Mouse (Mus musculus) right cerebral cortex, adult 18-20 months (tissue): ENCODE data around the gene Fryl.
A peak's percentile ranks its signal among the peaks of the same experiment; 100 is the strongest.
"Not testable (repeated sequence)": the region's sequence is repeated elsewhere in the genome, so short reads cannot be mapped to it uniquely, and the experiment has no call there.

ENCODE experiments used
- DNase-seq: peaks from one replicate; pipeline ENCODE4 v3.0.0; 2022; ENCODE audit warnings: mixed read lengths

Gene Fryl

DNA sequence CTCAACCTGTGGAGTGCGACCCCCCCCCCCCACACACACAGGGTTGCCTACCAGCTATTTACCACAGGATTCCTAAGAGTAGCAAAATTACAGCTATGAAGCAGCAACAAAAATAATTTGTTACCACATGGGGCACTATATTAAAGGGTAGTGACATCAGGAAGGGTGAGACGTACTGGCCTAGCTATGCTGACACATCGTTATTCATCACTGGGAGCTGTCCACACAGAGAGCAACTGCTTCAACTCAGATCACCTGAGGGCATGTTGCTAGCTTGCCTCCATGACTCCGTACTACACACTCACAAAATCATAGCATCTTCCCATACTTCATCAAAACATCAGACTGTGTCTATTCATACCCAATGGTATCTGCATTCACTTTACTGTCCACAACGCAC, 176.6 kb downstream of the Fryl start:
- no peak for DNase-seq

DNA sequence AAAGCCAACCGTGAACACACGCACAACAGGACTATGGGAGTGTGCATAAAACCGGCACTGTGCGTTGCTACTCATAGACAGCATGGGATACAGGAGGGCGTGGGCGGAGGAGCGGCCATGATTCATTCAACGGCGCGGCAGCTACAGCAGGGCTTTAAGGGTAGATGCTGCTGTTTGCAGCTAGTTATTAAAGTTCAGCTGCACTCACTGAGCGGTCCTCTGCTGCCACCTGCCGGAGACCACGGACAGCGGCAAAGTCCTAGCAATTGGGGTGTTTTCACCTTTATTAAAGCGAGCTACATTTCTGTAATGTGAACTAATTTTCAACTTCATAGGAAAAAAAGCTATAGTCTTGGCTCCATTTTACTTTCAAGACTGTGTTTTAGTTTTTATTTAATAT, 185.1 kb downstream of the Fryl start:
- peak; percentile 84 for DNase-seq

DNA sequence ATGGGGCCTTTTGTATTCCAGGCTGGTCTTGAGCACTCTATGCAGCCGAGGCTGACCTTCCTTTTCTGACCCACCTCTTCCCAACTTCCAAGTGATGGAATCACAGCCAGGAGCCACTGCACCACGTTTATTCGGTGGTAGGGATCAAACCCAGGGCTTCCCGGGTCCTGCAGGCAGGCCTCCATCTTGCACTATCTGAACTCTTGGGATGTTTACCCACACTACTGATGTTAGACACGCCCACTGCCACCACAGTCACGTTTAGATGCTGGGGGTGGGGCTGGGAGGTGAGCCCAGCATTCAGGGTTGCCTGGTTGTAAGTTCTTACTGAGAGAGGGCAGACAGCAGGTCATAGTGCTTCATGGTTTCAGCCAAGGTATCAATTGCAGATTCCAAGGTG, 189.5 kb downstream of the Fryl start:
- DNase-seq: no peak

DNA sequence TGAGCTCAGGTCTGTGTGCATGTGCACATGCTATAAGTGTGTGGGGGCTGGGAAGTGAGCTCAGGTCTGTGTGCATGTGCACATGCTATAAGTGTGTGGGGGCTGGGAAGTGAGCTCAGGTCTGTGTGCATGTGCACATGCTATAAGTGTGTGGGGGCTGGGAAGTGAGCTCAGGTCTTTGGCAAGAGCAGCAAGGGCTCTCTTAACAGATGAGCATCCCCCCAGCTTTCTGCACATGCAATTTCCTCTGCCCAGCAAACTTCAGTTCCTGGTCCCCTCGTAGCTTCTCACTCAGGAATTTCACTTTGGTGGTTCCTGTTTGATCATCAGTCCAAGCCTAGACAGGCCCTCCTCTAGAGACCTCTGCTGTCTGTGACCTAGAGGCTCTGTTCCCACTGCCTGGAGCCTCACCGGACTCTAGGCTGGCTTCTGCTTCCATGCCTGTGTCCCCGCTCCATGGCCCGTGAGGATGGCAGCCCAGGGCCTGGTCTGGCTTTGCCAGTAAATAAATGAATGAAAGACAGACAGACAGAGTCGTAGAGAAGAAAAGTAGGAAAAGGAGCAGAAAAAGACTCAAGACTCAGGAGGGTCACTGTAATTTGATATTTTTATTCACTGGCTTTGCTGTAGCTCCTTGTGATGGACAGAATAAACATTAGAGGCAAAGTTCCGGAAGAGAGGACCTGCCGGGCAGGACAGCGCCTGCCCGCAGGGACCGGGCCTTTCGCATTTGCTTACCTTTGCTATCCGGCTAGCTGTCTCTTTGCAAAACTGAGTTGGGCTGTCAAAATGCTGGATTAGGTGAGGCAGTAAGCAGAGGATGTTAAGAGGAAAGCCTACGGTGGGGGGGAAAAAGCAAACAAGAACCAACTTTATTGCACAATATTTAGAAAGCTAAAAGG, 192.4 kb downstream of the Fryl start:
- no peak for DNase-seq

DNA sequence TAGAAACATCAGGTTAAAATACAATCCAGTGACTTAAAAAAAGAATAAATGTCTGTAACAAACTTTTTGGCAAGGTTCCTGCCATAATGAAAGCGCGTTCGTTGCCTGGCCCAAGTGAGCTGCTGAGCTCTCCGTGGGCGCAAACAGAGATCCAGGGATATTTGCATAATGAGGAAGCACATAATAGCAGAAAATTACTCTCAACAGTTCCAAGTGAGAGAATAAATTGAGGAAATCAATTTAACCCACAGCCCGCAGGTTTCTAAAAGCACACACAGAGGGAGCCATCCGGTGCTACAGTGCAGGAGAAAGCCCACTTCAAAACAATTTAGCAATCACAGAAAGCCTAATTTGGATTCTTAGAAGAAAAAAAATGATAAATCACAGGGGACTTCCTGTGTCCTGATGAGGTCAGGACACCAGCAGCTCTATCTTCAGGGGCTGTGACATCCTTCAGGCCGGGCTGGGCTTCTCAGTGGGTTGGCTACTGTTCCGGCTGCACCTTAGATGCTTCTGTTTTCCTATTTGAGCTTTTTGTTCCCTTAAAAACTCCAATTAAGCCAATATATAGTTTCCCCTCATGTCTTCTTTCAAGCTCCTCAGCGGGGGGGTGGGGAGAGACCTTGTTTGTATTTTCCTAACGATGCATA, 194.8 kb downstream of the Fryl start:
- DNase-seq: peak; percentile 46

DNA sequence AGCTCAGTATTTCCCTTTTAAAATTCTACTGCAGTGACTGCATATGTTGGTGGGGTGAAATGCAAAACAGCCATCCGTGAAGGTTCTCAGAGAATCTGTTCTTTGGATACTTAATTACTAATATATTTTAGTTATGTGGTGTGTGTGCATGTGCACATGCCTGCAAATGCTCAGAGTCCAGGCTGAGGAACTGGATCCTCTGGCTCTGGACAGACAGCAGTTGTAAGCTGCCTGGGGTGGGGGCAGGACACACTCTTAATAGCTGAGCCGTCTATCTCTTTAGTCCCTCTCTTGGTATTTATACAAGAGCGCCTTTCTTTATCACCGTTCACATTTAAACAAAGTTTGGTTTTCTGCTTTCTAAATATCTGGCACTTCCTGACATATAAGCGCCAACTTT, 199.5 kb downstream of the Fryl start:
- no peak for DNase-seq

DNA sequence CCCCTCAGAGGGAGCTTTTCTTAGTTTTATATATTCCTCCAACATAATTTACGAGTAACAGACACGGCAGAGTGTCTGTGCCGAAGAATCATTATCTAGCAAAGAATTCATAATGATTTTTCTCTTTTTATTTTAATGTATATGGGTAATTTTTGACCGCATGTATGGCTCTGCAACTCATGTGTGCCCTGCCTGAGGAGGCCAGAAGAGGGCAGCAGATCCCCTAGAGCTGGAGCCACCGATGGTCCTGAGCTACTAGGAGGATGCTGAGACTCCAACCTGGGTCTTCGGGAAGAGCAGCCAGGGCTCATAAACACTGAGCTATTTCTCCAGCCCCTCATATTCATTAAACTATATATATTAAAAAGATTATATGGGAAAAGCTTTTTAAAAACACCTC, 200.0 kb downstream of the Fryl start:
- DNase-seq: no peak

DNA sequence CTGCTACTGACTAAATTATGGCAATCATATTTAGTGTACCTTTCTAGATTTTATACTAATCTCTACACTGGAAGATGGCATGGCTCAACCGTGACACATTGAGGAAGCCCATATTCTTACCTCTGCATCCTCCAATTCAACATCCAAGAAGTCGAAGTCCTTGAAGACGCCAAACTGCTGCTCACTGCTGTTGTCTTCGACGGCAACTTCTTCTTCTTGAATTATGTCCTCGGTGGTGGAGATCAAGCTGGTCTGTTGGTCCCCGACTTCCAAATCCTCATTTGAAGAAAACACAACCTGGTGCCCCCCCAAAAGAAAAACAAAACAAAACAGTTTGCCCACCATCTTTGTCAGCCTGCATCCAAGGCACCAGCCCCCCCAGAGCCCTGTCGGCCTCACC, 202.5 kb downstream of the Fryl start:
- no peak for DNase-seq

DNA sequence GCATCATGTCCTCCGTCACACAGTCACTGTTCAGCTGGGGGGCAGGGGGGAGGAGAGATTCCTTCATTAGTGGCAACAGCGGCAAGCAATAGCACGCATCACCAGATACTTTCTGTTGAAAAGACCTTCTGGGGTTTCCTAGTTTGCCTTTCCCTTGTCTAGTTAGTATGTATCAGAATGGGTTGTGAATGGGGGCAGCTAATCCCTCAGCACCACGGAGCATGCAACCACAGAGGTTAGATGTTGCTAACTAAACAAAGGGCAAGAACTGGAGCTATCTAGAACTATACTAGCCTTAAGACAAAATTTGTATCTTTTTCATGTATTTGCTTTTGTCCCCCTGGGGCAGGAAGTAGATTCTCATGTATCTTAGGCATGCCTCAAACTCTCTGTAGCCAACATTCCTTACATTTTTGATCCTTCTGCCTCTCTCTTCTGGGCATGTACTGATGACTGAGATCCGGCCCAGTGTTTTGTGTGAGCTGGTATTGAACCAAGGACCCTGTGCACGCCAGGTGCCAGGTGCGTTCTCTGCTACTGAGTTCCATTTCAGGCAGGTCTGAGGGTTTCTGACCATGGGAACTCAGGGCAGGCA, 208.7 kb downstream of the Fryl start:
- no peak for DNase-seq

DNA sequence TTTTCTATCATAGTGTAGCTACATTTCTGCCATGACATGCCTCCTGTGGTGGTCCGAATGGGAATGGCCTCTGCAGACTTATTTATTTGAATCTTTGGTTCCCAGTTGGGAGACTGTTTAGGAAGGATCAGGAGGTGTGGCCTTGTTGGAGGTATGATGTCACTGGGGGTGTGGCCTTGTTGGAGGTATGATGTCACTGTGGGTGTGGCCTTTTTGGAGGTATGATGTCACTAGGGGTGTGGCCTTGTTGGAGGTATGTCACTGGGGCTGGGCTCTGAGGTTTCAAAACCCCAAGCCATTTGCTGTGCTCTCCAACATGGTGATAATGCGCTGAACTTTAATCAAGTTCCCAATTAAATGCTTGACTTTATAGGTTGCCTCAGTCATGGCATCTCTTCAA, 212.4 kb downstream of the Fryl start:
- no peak for DNase-seq

DNA sequence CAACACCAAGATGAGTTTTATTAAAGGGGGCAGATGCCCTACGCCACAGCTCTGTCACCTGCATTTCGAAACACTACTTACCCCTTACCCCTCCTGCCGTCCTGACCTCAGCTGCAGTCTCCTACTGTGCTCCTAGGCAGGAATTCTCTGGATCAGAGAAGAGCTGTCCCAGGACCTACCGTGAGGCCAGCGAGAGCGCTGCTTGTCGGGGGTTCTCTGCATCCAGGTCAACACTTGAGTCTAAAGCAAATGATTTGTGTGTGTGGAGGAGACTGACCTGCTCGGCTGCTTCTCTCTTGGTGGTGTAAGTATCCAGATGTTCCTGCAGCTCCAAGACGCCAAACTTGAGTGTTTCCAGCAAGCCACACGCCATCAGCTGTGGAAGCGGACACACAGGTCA, 223.9 kb downstream of the Fryl start:
- DNase-seq: no peak

DNA sequence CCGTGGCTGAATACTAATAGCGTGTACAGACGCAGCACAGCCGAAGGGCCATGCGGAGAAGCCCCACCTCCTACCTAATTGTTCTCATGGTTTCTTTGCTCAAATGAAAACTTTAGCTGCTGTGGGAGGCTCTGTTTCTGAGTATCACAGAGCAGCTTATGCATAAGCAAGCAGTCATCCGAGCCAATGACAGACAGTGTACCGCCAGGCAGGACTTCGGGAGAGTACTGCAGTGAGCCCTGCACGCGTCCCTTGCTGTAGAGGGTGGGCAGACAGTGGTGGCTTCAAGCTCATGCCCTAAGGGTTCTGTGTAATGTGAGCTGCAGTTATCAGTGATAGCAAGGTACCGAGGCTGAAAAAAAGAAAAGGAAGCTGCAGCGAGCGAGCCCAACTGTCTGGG, 227.8 kb downstream of the Fryl start:
- DNase-seq: no peak

DNA sequence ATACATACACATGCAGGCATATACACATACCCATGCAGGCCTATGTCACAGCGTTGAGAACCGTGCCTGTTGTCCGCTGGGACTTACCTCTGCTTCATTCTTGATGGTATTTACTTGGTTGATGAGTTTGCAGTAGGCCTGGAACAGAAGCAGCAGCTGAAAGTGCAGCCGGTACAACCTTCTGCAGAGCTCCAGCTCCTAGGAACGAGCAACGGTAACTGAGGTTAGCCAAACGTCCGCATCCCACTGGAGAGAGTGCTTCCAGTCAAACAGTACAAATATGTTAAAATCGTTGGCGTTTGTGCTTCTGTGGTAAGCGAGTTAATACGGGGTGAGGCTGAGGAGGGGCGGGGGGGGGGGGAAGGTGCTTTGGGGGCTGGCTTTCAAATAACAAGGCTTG, 232.6 kb downstream of the Fryl start:
- no peak for DNase-seq

DNA sequence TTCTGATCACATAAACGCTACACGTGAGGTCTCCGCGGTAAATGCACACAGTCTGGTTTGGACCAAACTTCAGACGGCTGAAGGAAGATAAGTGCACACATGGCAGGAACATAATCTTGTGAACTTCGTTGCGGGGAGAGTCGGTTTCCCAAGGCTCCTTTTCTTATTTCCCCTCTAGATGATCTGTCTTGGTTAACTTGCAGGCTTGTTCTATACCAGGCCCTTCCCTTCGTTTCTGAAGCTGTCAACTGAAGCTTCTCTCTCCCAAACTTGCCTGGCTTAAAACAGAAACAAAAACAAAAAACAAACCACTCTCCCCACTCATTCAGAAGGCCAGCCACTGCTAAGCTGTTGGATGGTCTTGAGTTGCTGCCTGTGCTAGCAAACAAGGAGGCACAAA, 241.7 kb downstream of the Fryl start:
- DNase-seq: no peak

DNA sequence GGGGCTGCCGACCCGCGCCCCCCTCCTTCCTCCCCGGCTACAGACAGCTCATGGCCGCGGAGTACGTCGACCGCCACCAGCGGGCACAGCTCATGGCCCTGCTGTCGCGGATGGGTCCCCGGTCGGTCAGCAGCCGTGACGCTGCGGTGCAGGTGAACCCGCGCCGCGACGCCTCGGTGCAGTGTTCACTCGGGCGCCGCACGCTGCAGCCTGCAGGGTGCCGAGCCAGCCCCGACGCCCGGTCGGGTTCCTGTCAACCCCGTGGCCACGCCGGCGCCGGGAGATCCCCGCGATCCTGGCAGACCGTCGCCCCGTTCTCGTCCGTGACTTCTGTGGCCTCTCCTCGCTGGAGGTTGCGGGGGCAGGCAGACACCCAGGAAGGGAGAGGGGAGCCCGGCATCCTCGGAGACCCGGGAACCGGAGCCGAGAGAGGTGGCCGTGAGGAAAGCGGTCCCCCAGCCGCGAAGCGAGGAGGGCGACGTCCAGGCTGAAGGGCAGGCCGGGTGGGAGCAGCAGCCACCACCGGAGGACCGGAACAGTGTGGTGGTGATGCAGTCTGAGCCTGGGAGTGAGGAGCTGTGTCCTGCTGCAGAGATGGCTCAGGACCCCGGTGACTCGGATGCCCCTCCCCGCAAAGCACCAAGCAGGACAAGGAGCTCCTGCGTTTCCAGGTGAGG, 242.7 kb downstream of the Fryl start:
- DNase-seq: not testable (repeated sequence)

DNA sequence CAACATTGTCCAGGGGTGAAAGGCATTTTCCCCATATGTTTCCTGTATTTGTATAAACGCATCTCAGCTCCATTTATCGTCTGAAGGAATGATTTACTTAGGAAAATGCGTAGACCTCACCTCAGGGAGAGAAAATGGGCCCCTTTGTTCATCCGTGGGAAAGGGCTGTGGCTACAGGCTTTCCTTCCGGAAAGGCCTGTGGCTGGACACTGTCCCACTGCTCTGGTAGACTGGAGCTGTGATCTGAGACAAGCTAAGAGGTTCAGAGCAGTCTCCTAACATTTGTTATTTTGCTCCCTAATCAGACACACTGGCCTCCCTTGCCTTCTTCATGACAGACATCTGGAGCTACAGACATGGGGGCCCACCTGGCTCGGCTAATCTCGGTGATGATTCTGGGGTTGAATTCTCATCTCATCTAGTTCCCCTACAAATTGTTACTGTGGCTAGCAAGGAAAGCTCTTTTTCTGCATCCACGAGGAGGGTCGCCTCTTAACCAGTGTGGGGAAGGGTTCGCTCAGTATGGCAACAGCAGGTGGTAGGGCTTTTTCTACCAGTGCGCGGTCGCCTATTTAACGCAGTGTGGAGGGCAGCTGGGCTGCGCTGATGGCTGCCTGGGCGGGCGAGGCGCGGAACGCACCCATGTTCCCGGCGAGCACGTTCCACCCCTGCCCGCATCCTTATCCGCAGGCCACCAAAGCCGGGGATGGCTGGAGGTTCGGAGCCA, 243.4 kb downstream of the Fryl start:
- not testable (repeated sequence) for DNase-seq

DNA sequence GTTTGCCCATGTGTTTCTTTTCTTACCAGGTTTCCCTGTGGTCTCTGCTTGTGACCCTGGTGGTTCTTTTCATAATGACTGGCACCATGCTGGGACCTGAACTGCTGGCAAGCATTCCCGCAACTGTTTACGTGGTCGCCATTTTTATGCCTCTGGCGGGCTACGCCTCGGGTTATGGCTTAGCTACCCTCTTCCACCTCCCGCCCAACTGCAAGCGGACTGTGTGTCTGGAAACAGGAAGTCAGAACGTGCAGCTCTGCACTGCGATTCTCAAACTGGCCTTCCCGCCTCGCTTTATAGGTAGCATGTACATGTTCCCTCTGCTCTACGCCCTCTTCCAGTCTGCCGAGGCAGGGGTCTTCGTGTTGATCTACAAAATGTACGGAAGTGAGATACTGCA, 244.6 kb downstream of the Fryl start:
- not testable (repeated sequence) for DNase-seq

DNA sequence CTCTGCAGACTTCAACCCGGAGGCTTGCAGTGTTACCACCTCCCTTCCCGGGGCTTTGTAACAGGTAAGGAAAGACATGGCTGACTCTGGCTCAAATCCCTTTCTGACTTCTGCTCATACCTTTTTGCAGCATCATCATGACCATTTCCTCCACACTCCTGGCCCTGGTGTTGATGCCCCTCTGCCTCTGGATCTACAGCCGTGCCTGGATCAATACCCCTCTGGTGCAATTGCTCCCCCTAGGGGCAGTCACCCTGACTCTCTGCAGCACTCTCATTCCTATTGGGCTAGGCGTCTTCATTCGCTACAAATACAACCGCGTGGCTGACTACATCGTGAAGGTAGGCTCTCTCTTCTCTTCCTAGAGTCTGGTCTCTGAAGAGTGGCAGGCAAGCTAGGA, 248.2 kb downstream of the Fryl start:
- not testable (repeated sequence) for DNase-seq

DNA sequence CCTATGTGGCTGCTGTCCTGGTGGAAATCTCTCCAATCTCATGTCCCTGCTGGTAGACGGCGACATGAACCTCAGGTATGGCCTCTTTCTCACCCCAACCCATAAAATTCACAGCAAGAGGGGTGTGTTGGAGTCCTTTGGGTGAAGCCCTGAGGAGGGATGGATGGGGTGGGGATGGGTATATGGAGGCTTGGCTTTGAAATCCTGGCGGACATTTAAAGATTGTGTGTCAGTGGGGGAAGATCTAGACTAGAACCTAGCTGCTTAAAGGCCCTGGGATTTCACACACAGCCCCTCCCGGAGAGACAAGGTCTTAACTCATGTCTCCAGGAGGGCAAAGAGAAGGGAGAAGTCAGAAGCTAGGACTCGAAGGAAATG, 248.8 kb downstream of the Fryl start:
- no peak for DNase-seq

DNA sequence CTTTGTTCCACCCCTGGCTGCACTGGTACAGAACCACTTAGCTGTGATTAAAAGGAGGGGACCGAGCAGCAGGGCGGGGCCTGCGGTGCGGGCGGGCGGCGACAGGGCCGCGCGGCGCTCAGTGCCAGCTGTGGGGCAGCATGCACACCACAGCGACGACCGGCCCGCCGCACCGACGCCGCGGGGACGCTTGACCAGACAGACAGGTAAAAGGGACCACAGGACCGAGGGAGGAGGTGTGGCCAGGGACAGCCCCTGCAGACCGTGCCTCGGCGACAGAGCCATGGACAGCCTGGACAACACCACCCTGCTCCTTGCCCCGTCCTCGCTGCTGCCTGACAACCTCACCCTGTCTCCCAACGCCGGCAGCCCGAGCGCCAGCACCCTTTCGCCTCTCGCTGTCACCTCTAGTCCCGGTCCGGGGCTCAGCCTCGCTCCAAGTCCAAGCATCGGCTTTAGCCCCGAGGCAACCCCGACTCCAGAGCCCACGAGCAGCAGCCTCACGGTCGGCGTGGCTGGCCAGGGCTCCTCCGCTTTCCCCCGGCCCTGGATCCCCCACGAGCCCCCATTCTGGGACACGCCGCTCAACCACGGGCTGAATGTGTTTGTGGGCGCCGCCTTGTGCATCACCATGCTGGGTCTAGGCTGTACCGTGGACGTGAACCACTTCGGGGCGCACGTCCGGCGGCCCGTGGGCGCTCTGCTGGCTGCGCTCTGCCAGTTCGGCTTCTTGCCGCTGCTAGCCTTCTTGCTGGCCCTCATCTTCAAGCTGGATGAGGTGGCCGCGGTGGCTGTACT, 249.4 kb downstream of the Fryl start, which contains the start of gene Slc10a4:
Slc10a4 (plus strand) TSS at position 100 of the 798 bp plus-strand sequence.
- no peak for DNase-seq

DNA sequence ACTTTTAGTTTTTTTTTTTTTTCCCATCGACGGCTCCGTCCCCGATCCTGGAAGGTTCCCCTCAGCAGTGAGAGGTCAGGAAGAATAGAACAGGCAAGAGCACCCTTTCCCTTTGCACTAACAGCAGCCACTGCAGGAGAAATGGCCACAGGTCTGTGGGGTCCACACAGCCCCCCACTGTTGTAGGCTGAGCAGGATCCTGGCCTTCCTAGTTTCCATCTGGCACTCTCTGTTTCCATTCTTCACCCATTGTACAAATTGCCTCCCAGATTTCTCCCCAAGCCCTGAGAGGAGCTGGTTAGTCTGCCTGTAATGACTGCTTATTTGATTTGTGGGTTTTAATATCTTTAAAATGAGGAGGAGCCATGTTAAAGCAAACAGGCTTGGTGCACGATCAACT, 252.4 kb downstream of the Fryl start:
- no peak for DNase-seq

DNA sequence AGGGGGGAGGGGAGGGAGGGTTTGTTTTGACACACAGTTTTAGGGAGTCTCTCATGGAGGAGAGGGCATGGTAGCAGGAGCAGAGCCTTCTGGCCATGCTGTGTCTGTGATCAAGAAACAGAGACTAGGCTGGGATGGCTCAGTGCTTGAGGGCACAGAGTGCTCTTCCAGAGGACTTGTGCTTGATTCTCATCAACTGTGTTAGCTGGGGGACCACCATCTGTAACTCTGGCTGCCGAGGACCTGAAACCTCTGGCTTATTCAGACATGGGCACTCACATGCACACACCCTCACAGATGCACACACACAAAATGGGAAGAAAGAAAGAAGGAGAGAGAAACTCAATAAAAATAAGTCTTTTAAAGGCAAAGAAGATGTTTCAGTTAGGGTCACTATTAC, 257.9 kb downstream of the Fryl start:
- not testable (repeated sequence) for DNase-seq
